Mouse (Mus musculus): ENCODE data around the gene Zfhx3. TPM values are rescaled to one million over a fixed set of nuclear protein-coding genes. Genes with fewer than 3 reads are reported as not detected.

Zfhx3 gene
- polyA plus RNA-seq, 1 experiment from 2014 or later, result 44.7 TPM

DNA sequence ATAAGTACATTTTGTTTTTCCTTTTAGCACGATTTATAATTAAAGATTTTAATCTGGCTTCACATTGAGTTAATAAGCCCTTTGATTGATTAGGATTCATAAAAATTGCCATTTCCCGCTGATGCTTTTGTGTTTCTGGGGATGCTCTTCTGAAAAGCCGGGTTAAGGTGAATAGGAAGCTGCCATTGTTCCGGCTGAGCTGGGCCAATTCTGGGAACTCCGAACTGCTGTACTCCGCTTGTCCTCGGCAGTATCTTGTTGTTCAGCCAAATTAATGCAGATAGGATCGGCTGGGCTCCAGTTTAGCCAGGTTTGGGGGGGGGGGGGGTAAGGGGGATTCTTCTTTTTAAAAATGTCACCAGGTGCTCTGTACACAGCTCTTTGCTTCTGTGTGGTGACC lies 303.1 kb downstream of the Zfhx3 start:
- Histone ChIP-seq H3K9me3 (replicated peaks; ENCODE audit: control insufficient read depth, low read length, poor library complexity, severe bottlenecking) (no peaks in the 10 kb centered on the region), H3K4me1 (ENCODE audit: control insufficient read depth, insufficient read depth, low read length) (peaks cover 41% of the 10 kb centered on the region), H3K9ac (ENCODE audit: low read depth, low read length) (peak overlapping the region; percentile 46), H3K4me3 (ENCODE audit: low read depth, low read length) (no peak overlapping the region), H3K27ac (ENCODE audit: low read length) (peak overlapping the region; percentile 88), H3K4me2 (ENCODE audit: low read length) (peak overlapping the region; percentile 45), H3K27me3 (ENCODE audit: control insufficient read depth, insufficient read depth, low read depth, low read length) (no peaks in the 10 kb centered on the region), H3K36me3 (ENCODE audit: control insufficient read depth, insufficient read depth, low read length) (no peaks in the 10 kb centered on the region)
- no peak for ATAC-seq
- WGBS, result 7% methylated on average over 8 of the region's 8 CpGs

DNA sequence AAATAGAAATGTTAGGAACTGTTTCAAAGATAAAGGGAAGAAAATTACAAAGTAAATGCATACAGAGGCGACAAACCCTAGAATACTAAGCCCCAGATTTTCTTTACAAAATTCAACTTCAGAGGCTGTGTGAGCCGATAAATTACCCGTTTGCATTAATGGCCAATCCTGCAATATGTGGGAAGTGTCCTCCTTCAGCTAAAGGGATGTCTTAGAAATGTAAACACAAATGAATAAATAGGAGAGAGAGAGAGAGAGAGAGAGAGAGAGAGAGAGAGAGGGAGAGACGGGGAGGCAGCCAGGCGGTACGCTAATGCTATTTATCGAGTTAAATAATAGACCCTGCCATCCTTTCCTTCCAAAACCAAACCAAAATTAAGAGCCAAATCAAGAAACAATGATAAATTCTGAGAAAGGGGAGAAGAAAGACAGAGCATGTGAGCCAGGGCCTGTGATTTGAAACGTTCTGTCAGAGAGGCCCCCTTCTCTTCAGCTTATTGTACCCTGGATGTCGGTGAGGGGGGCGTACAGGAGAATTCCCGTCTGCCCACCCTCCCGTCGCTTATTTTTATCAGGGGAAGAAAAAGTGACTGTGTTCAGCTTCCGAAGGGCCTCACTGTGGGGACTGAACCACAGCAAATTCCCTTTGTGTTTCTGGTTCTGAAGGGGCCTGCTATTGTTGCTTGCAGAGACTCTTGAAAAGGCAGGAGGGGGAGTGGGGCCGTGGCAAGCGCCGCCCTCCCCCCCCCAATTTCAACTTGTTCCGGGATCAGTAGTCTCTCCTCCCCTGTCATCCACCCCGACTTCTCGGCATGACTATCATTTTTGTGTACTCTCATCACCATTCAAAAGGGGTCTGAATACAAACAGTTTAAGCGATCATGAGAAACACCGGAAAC lies 303.8 kb downstream of the Zfhx3 start:
- ATAC-seq, result peak; percentile 36; the same call in 1 of the 2 replicates
- Histone ChIP-seq H3K9me3 (replicated peaks; ENCODE audit: control insufficient read depth, low read length, poor library complexity, severe bottlenecking) (no peaks in the 10 kb centered on the region), H3K9ac (ENCODE audit: low read depth, low read length) (peak overlapping the region; percentile 48; the same call in 1 of the 2 replicates), H3K4me1 (ENCODE audit: control insufficient read depth, insufficient read depth, low read length) (peaks cover 34% of the 10 kb centered on the region), H3K36me3 (ENCODE audit: control insufficient read depth, insufficient read depth, low read length) (no peaks in the 10 kb centered on the region), H3K27ac (ENCODE audit: low read length) (peak overlapping the region; percentile 88), H3K4me2 (ENCODE audit: low read length) (peak overlapping the region; percentile 45; the same call in 1 of the 2 replicates), H3K27me3 (ENCODE audit: control insufficient read depth, insufficient read depth, low read depth, low read length) (no peaks in the 10 kb centered on the region), H3K4me3 (ENCODE audit: low read depth, low read length) (no peak overlapping the region)
- WGBS, result 8% methylated on average over 21 of the region's 22 CpGs

GRCm38 (mm10) chr8:108246934-108247417 lies 304.5 kb downstream of the Zfhx3 start:
- Histone ChIP-seq H3K27ac (ENCODE audit: low read length) (peak overlapping the region; percentile 88), H3K27me3 (ENCODE audit: control insufficient read depth, insufficient read depth, low read depth, low read length) (no peaks in the 10 kb centered on the region), H3K4me1 (ENCODE audit: control insufficient read depth, insufficient read depth, low read length) (peaks cover 31% of the 10 kb centered on the region), H3K4me2 (ENCODE audit: low read length) (0 out of 2 replicates have a peak overlapping the region, but pooled peaks have one; percentile 45), H3K36me3 (ENCODE audit: control insufficient read depth, insufficient read depth, low read length) (no peaks in the 10 kb centered on the region), H3K9me3 (replicated peaks; ENCODE audit: control insufficient read depth, low read length, poor library complexity, severe bottlenecking) (no peaks in the 10 kb centered on the region), H3K4me3 (ENCODE audit: low read depth, low read length) (no peak overlapping the region), H3K9ac (ENCODE audit: low read depth, low read length) (peak overlapping the region; percentile 48; the same call in 1 of the 2 replicates)
- 24% methylated on average over 7 of the region's 7 CpGs for WGBS
- 0 out of 2 replicates have a peak, but pooled peaks have one; percentile 5 for ATAC-seq

DNA sequence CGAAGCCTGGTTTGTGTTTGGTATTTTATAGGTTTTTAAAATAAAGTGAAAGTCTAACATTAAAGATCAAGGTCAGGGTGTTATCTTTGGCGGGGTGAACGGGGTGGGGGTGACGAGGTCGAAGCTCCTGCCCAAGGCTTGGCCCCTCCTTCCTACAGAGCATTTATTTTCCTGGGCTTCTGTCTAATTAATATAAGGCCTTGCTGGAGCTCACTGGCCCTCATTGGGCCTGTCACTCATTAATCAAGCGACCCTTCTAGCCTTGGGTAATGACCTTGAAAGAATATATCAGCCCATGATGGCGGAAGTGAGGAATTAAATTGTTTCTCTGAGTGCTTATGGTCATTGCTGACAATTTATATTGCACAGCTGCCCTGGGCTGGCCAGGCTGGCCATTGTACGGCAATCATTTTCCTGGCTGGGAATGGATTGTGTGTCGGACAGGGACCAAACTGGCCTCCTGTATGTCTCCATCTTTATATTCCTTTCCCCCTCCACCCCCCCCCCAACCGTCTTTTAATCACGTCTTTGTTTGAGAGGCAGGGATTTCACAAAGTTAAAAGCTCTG lies 322.2 kb downstream of the Zfhx3 start:
- H3K27ac ChIP-seq (ENCODE audit: low read length), result no peak overlapping the region
- no peaks in the 10 kb centered on the region for H3K27me3 ChIP-seq (ENCODE audit: control insufficient read depth, insufficient read depth, low read depth, low read length)
- WGBS, result 51% methylated on average over 11 of the region's 11 CpGs
- no peaks in the 10 kb centered on the region for H3K9me3 ChIP-seq (replicated peaks; ENCODE audit: control insufficient read depth, low read length, poor library complexity, severe bottlenecking)
- no peak for ATAC-seq
- H3K4me1 ChIP-seq (ENCODE audit: control insufficient read depth, insufficient read depth, low read length), result peaks cover 5% of the 10 kb centered on the region
- H3K4me3 ChIP-seq (ENCODE audit: low read depth, low read length), result no peak overlapping the region
- no peak overlapping the region for H3K9ac ChIP-seq (ENCODE audit: low read depth, low read length)
- no peak overlapping the region for H3K4me2 ChIP-seq (ENCODE audit: low read length)
- no peaks in the 10 kb centered on the region for H3K36me3 ChIP-seq (ENCODE audit: control insufficient read depth, insufficient read depth, low read length)

DNA sequence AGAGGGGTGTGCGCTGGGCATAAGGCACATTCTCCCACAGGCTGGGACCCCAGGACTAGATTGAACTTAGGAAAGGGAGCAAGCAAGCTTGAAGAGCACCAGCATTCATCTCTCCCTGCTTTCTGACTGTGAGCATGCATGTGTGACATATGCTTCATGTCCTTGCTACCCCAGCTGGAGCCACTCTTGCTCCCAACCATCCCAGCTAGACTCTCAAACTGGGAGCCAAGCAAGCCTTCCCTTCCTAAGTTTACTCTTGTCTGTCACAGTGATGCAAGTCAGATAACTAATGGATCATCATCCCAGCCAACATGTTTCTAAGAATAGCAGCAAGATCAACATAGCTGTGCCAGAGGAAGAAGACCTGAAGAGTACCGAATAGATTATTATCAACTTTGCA lies 335.5 kb downstream of the Zfhx3 start:
- 98% methylated on average over 2 of the region's 2 CpGs for WGBS
- Histone ChIP-seq H3K4me2 (ENCODE audit: low read length) (no peak overlapping the region), H3K4me3 (ENCODE audit: low read depth, low read length) (no peak overlapping the region), H3K27ac (ENCODE audit: low read length) (no peak overlapping the region), H3K4me1 (ENCODE audit: control insufficient read depth, insufficient read depth, low read length) (peaks cover 5% of the 10 kb centered on the region), H3K9ac (ENCODE audit: low read depth, low read length) (no peak overlapping the region), H3K9me3 (replicated peaks; ENCODE audit: control insufficient read depth, low read length, poor library complexity, severe bottlenecking) (no peaks in the 10 kb centered on the region), H3K27me3 (ENCODE audit: control insufficient read depth, insufficient read depth, low read depth, low read length) (no peaks in the 10 kb centered on the region), H3K36me3 (ENCODE audit: control insufficient read depth, insufficient read depth, low read length) (no peaks in the 10 kb centered on the region)
- no peak for ATAC-seq

DNA sequence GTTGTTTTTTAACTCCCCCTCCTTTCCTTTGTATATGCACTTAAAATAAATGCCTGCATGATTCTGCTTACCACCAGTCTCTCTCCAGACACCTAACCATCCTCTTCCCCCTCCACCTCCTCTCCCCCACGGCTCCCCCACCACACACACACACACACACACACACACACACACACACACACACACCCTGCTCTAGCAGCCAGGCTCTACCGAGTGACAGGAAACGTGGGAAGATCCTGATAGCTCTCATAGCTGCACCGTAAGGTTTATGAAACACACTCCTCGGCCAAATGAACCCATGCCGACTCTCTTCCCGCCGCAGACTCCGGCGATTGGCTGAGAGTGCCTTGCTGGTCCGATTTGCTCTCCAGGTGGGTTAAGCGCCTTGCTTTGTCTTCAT lies 339.5 kb downstream of the Zfhx3 start:
- Histone ChIP-seq H3K36me3 (ENCODE audit: control insufficient read depth, insufficient read depth, low read length) (no peaks in the 10 kb centered on the region), H3K9ac (ENCODE audit: low read depth, low read length) (no peak overlapping the region), H3K27ac (ENCODE audit: low read length) (peak overlapping the region; percentile 61), H3K4me1 (ENCODE audit: control insufficient read depth, insufficient read depth, low read length) (peaks cover 10% of the 10 kb centered on the region), H3K4me2 (ENCODE audit: low read length) (peak overlapping the region; percentile 12; the same call in 1 of the 2 replicates), H3K4me3 (ENCODE audit: low read depth, low read length) (no peak overlapping the region), H3K9me3 (replicated peaks; ENCODE audit: control insufficient read depth, low read length, poor library complexity, severe bottlenecking) (no peaks in the 10 kb centered on the region), H3K27me3 (ENCODE audit: control insufficient read depth, insufficient read depth, low read depth, low read length) (no peaks in the 10 kb centered on the region)
- 64% methylated on average over 12 of the region's 12 CpGs for WGBS
- ATAC-seq, result peak; percentile 36; the same call in 1 of the 2 replicates

DNA sequence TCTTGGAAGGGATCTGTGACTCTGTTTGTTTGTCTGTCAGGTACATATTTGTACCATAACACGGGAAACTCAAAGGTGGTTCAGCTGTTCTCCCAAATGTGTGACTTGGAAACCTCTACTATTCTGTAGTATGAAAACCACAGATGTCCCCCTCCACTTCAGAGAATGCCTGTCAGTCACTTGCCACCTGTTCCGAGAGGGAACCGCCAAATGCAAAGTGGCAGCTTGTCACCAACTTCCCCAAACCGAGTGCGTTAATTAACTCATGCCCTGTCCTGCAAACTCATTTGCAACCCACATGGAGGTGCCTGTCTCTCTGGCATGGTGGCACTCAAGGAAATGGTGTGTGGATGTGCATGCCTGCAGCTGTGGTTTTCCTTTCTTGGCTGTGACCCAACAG lies 343.7 kb downstream of the Zfhx3 start:
- Histone ChIP-seq H3K4me1 (ENCODE audit: control insufficient read depth, insufficient read depth, low read length) (peaks cover 10% of the 10 kb centered on the region), H3K4me2 (ENCODE audit: low read length) (no peak overlapping the region), H3K27me3 (ENCODE audit: control insufficient read depth, insufficient read depth, low read depth, low read length) (no peaks in the 10 kb centered on the region), H3K4me3 (ENCODE audit: low read depth, low read length) (no peak overlapping the region), H3K9me3 (replicated peaks; ENCODE audit: control insufficient read depth, low read length, poor library complexity, severe bottlenecking) (no peaks in the 10 kb centered on the region), H3K36me3 (ENCODE audit: control insufficient read depth, insufficient read depth, low read length) (no peaks in the 10 kb centered on the region), H3K27ac (ENCODE audit: low read length) (no peak overlapping the region), H3K9ac (ENCODE audit: low read depth, low read length) (no peak overlapping the region)
- no peak for ATAC-seq
- 41% methylated on average over 5 of the region's 5 CpGs for WGBS

- Histone ChIP-seq H3K27ac (ENCODE audit: low read length) (no peak overlapping the region), H3K36me3 (ENCODE audit: control insufficient read depth, insufficient read depth, low read length) (no peaks in the 10 kb centered on the region), H3K9me3 (replicated peaks; ENCODE audit: control insufficient read depth, low read length, poor library complexity, severe bottlenecking) (no peaks in the 10 kb centered on the region), H3K4me3 (ENCODE audit: low read depth, low read length) (no peak overlapping the region), H3K4me1 (ENCODE audit: control insufficient read depth, insufficient read depth, low read length) (peaks cover 3% of the 10 kb centered on the region; the same call in 1 of the 2 replicates), H3K27me3 (ENCODE audit: control insufficient read depth, insufficient read depth, low read depth, low read length) (no peaks in the 10 kb centered on the region), H3K4me2 (ENCODE audit: low read length) (no peak overlapping the region), H3K9ac (ENCODE audit: low read depth, low read length) (no peak overlapping the region)
- WGBS, result 21% methylated on average over 9 of the region's 9 CpGs
- ATAC-seq, result no peak
Observed at GRCm38 (mm10) chr8:108300964-108301615, 358.6 kb downstream of the Zfhx3 start.

Measured in midbrain, embryonic 16.5 days (tissue).